Mouse (Mus musculus) liver, embryonic 14.5 days (tissue): Measurements from ENCODE around the gene Atp4b. TPM values are rescaled to one million over a fixed set of nuclear protein-coding genes. Genes with fewer than 3 reads are reported as not detected.

Experiments
- ATAC-seq: fragments of 200-750 bp; cut with Nextera tagmentation; 2 replicates; pipeline ENCODE4 v1.8.0; 2017; ENCODE audit warnings: moderate number of reproducible peaks, mild to moderate bottlenecking, moderate library complexity; ENCODE audit not compliant: insufficient read depth
- DNase-seq, 3 experiments: peaks; one replicate each; pipeline ENCODE4 v3.0.0-alpha.2; 2012 to 2013; ENCODE audit warnings: low read depth in 3 of 3, low spot score in 3 of 3
- H3K27ac ChIP-seq: fragments of 300-500 bp; sonication (generic); 2 replicates; pipeline ENCODE4 v1.5.1; 2014; ENCODE audit warnings: moderate library complexity, mild to moderate bottlenecking, control low read depth, inconsistent platforms
- H3K27me3 ChIP-seq: fragments of 300-500 bp; sonication (generic); 2 replicates; pipeline ENCODE4 v1.6.1; 2014; ENCODE audit warnings: mild to moderate bottlenecking, low read length, moderate library complexity; ENCODE audit not compliant: control insufficient read depth, insufficient read depth
- H3K36me3 ChIP-seq: fragments of 300-500 bp; sonication (generic); replicated peaks from 2 replicates; pipeline ENCODE4 v1.6.1; 2014; ENCODE audit warnings: low read depth; ENCODE audit not compliant: control insufficient read depth, insufficient read depth
- H3K4me1 ChIP-seq, 2 experiments: fragments of 200-500 bp in 1 of 2; fragments of 300-500 bp in 1 of 2; sonication (generic) in 1 of 2; replicated peaks; 2 replicates each; pipeline ENCODE4 v1.6.1; 2012 to 2014; ENCODE audit warnings: antibody characterized with exemption in 1 of 2, inconsistent platforms in 1 of 2, low read length in 1 of 2; ENCODE audit not compliant: control insufficient read depth in 2 of 2, insufficient read depth in 2 of 2
- H3K4me2 ChIP-seq: fragments of 300-500 bp; sonication (generic); 2 replicates; pipeline ENCODE4 v1.6.1; 2014; ENCODE audit warnings: low read depth, mild to moderate bottlenecking, control low read depth, moderate library complexity
- H3K4me3 ChIP-seq, 2 experiments: fragments of 200-500 bp in 1 of 2; fragments of 300-500 bp in 1 of 2; sonication (generic) in 1 of 2; 2 replicates each; pipeline ENCODE4 v1.5.1; 2012 to 2014; ENCODE audit warnings: low read depth in 2 of 2, low read length in 2 of 2, mild to moderate bottlenecking in 2 of 2, control low read depth in 1 of 2, inconsistent platforms in 1 of 2, moderate library complexity in 1 of 2; ENCODE audit not compliant: insufficient read depth in 1 of 2
- H3K9ac ChIP-seq: fragments of 300-500 bp; sonication (generic); replicated peaks from 2 replicates; pipeline ENCODE4 v1.6.1; 2014; ENCODE audit warnings: mild to moderate bottlenecking, control low read depth, moderate library complexity
- H3K9me3 ChIP-seq: fragments of 300-500 bp; sonication (generic); 2 replicates; pipeline ENCODE4 v1.6.1; 2016; ENCODE audit warnings: low read length, mixed read lengths; ENCODE audit not compliant: control insufficient read depth
- CTCF ChIP-seq: IDR thresholded peaks from 2 replicates; pipeline ENCODE4 v1.5.1; 2016; ENCODE audit warnings: antibody characterized with exemption, low read depth, control low read depth
- EP300 ChIP-seq: IDR thresholded peaks from 2 replicates; pipeline ENCODE4 v1.6.1; 2016; ENCODE audit warnings: antibody characterized with exemption, low read depth
- WGBS: fragments of 180-500 bp; shearing (Covaris S2); extraction: QIAGEN DNeasy Blood & Tissue Kit; methylation state at CpG from one replicate; pipeline ENCODE4 v1.1.7; 2014; ENCODE audit not compliant: insufficient replicate concordance; 5-methylcytosine and 5-hydroxymethylcytosine counted together
- polyA plus RNA-seq, 2 experiments: library from polyadenylated mRNA; depleted of rRNA in 1 of 2; stranded (reverse) in 1 of 2; unstranded in 1 of 2; fragments of >200 nt; fragmentation: Nextera tagmentation in 1 of 2; extraction: Ambion mirVana in 1 of 2; gene quantifications; 2 replicates each; pipeline versions ENCODE4 v1.2.1 to v1.2.3; 2012 to 2014

Atp4b gene
- polyA plus RNA-seq, 2 experiments = not detected

DNA sequence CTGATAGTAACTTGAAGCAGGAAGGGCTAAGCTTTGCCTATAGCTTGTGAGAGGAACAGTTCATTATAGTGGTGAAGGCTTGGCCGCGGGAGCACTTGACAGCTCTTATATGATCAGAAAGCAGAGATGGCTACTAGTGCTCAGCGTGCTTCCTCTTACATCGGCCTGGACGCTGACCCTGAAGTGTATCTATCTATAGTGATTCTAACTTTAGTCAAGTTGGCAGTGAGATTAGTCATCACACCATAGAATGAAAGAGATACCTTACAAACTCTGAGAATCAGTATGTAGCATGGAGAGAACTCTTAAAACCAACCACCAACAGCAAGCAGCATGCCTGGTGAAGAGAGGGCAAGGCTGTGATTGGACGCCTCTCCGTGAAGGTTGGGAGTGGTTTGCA is 15.0 kb downstream of the Atp4b start:
- no peaks in the 10 kb centered on the region for H3K27me3 ChIP-seq
- ATAC-seq (no peak), DNase-seq (no peak)
- no peaks in the 10 kb centered on the region for H3K9me3 ChIP-seq
- H3K4me3 ChIP-seq = no peak overlapping the region
- no peak for TF ChIP-seq EP300
- TF ChIP-seq CTCF = no peak
- no peak overlapping the region for H3K4me2 ChIP-seq
- 75% methylated on average over 7 of the region's 7 CpGs for WGBS
- H3K27ac ChIP-seq = no peak overlapping the region
- no peak overlapping the region for H3K9ac ChIP-seq
- H3K36me3 ChIP-seq = peaks cover 24% of the 10 kb centered on the region
- H3K4me1 ChIP-seq = no peaks in the 10 kb centered on the region

DNA sequence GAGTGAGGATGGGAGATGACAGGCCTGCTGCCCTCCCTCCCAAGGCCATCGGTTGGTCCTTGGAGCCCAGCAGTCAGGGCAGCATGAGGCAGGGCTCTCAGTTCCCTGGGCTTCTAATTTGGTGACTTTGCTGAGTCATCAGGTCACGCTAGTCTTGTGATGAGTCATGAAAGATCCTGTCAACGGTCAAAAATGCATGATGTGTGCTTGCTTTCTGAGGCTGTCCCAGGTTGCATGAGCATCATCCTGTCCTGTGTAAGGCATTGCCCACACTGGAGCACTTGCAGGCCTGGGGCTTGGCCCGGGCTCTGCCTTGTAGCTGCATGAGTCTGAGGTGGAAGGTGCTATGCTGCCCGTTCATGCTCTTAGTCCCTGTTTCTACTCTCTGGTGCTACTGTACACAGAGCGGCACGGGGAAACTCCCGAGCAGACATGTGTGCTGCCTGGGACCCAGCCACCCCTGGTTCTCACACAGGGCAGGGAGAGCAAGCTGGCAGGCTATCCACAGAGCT is 23.4 kb downstream of the Atp4b start:
- WGBS = 75% methylated on average over 8 of the region's 8 CpGs
- Histone ChIP-seq H3K36me3 (peaks cover 88% of the 10 kb centered on the region), H3K27ac (no peak overlapping the region)

DNA sequence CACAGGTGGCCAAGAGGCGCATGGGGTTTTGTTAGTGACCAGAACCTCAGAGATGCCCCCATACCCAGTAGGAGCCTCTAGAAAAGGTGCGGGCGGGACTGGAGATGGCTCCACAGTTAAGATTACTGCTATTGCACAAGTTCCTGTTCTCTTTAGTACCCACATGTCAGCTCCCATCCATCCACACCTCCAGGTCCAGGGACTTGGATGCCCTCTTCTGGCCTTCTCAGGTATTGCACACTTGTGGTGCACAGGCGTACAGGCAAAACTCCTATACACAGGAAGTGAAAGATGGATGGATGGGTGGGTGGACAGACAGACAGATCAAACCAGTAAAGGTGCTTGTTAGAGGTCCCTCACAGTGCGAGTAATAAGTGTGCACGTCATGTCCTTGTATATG is 34.8 kb downstream of the Atp4b start:
- WGBS = 94% methylated on average over 6 of the region's 6 CpGs

More for the DNA sequence above, 23.4 kb downstream of the Atp4b start:
- Histone ChIP-seq H3K4me1 (no peaks in the 10 kb centered on the region), H3K4me2 (no peak overlapping the region), H3K27me3 (no peaks in the 10 kb centered on the region), H3K4me3 (no peak overlapping the region), H3K9ac (no peak overlapping the region), H3K9me3 (no peaks in the 10 kb centered on the region)
- no peak for DNase-seq
- no peak for TF ChIP-seq EP300
- TF ChIP-seq CTCF = no peak
- peak; percentile 27; the same call in 1 of the 2 replicates for ATAC-seq

DNA sequence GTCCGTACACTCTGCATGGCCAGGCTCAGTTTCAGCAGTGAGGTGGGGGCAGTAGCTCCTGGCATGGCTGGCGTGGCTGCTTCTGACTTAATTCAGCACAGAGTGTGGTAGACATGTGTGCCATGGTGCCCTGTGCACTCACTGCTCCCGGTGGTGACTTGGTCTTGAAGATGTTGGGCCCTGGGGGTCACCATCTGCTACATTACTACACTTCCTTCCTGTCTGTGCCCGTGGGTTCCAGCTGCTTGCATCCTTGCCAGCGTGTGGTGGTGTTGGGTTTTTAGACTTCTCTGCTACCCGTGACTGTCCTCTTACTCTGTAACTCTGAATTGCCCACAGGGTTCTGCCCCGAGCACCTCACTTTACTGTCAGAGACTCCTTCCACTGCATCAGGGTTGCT is 36.4 kb downstream of the Atp4b start:
- Histone ChIP-seq H3K4me2 (no peak overlapping the region), H3K36me3 (peaks cover 91% of the 10 kb centered on the region), H3K27ac (no peak overlapping the region), H3K9me3 (no peaks in the 10 kb centered on the region), H3K27me3 (no peaks in the 10 kb centered on the region), H3K4me1 (no peaks in the 10 kb centered on the region), H3K4me3 (no peak overlapping the region), H3K9ac (no peak overlapping the region)
- no peak for TF ChIP-seq CTCF
- no peak for TF ChIP-seq EP300
- no peak for ATAC-seq
- DNase-seq = no peak
- 71% methylated on average over 7 of the region's 7 CpGs for WGBS

More for the DNA sequence above, 34.8 kb downstream of the Atp4b start:
- H3K4me3 ChIP-seq = no peak overlapping the region
- TF ChIP-seq EP300 (no peak), CTCF (peak; percentile 78)
- no peaks in the 10 kb centered on the region for H3K9me3 ChIP-seq
- no peaks in the 10 kb centered on the region for H3K4me1 ChIP-seq
- peaks cover 91% of the 10 kb centered on the region for H3K36me3 ChIP-seq
- H3K9ac ChIP-seq = no peak overlapping the region
- H3K27me3 ChIP-seq = no peaks in the 10 kb centered on the region
- H3K4me2 ChIP-seq = no peak overlapping the region
- no peak for DNase-seq
- peak; percentile 17; the same call in 1 of the 2 replicates for ATAC-seq
- no peak overlapping the region for H3K27ac ChIP-seq

DNA sequence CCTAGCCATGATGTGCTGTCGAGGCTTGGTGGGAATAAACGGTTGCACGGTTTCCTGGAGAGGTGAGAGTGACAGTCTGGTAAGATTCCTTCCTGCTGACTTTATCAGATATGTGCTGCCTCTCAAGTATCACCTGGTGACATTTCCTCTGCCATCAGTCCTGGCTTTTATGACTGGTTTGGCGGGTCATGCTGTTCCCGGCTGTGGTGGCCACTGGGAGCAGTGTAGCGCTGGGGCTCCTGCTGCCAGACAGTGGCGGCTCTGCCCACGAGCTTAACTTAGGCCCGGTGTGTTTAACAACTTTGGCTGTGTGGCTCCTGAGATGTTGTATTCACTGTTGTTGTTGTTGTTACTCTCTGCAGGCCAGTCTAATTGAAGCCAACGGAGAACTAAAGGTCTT is 39.9 kb downstream of the Atp4b start:
- DNase-seq = no peak
- Histone ChIP-seq H3K9me3 (no peaks in the 10 kb centered on the region), H3K36me3 (peaks cover 81% of the 10 kb centered on the region), H3K4me3 (no peak overlapping the region), H3K4me1 (peaks cover 16 to 30% of the 10 kb centered on the region in 2 experiments), H3K27me3 (no peaks in the 10 kb centered on the region), H3K27ac (no peak overlapping the region), H3K9ac (no peak overlapping the region), H3K4me2 (no peak overlapping the region)
- no peak for TF ChIP-seq EP300
- peak; percentile 29; the same call in 1 of the 2 replicates for TF ChIP-seq CTCF
- ATAC-seq = no peak
- WGBS = 52% methylated on average over 10 of the region's 10 CpGs
